Mouse (Mus musculus) lung, adult 2 months (tissue): ENCODE results near the gene Fcgr1. TPM values are rescaled to one million over a fixed set of nuclear protein-coding genes. Genes with fewer than 3 reads are reported as not detected.
"Not testable (repeated sequence)": the region's sequence is repeated elsewhere in the genome, so short reads cannot be mapped to it uniquely, and the experiment has no call there.

Experiments
- DNase-seq: peaks from one replicate; pipeline ENCODE4 v3.0.0; 2022
- H3K4me1 ChIP-seq: fragments of 200-500 bp; 2 replicates; pipeline ENCODE4 v1.6.1; 2011; ENCODE audit warnings: low read length; ENCODE audit not compliant: control insufficient read depth, insufficient read depth
- H3K4me3 ChIP-seq: fragments of 200-500 bp; replicated peaks from 2 replicates; pipeline ENCODE3; 2011; ENCODE audit warnings: low read depth, mild to moderate bottlenecking, control low read depth, low read length; ENCODE audit errors: extremely low read depth
- CTCF ChIP-seq: fragments of 200-500 bp; IDR thresholded peaks from 2 replicates; pipeline ENCODE4 v1.5.1; 2011; ENCODE audit warnings: mild to moderate bottlenecking, low read length, control low read depth; ENCODE audit not compliant: insufficient read depth
- POLR2A ChIP-seq: fragments of 200-500 bp; IDR thresholded peaks from 2 replicates; pipeline ENCODE4 v1.6.1; 2011; ENCODE audit warnings: low read depth, mild to moderate bottlenecking, control low read depth, low read length, borderline replicate concordance; ENCODE audit errors: extremely low read depth
- WGBS: fragments of 180-500 bp; shearing (Covaris S2); methylation state at CpG from one replicate; pipeline ENCODE4 v1.1.7; 2018; 5-methylcytosine and 5-hydroxymethylcytosine counted together
- polyA plus RNA-seq: library from polyadenylated mRNA; depleted of rRNA; stranded (reverse); fragments of >200 nt; gene quantifications from 2 replicates; pipeline ENCODE4 v1.2.3, GENCODE M21; 2012; rRNA removed

Fcgr1 gene
- polyA plus RNA-seq, result 2.9 and 3.6 TPM in 2 replicates

- no peak within 1 kb of the TSS for H3K4me3 ChIP-seq
- DNase-seq, result no peak
- H3K4me1 ChIP-seq, result no peaks in the 10 kb centered on the region
- 62% methylated on average over 4 of the region's 4 CpGs for WGBS
- TF ChIP-seq CTCF (no peak), POLR2A (no peak)
These were observed at the start of gene Fcgr1 for GRCm38 (mm10) chr3:96293787-96294186. TSS of gene Fcgr1 (minus strand) at chr3:96293969.

GRCm38 (mm10) chr3:96342652-96343051 is 48.9 kb upstream of the Fcgr1 start:
- not testable (repeated sequence) for H3K4me3 ChIP-seq, DNase-seq, H3K4me1 ChIP-seq
- WGBS, result 52% methylated on average over 13 of the region's 13 CpGs

GRCm38 (mm10) chr3:96342100-96342499 is 48.3 kb upstream of the Fcgr1 start:
- H3K4me1 ChIP-seq, H3K4me3 ChIP-seq, DNase-seq: not testable (repeated sequence)
- 51% methylated on average over 3 of the region's 3 CpGs for WGBS

- no peaks in the 10 kb centered on the region for H3K4me1 ChIP-seq
- no peak for TF ChIP-seq CTCF
- no peak for TF ChIP-seq POLR2A
- DNase-seq, result no peak
- WGBS, result 5% methylated on average over 24 of the region's 24 CpGs
- H3K4me3 ChIP-seq, result no peak overlapping the region
These were observed 47.0 kb upstream of the Fcgr1 start for GRCm38 (mm10) chr3:96340611-96341312.

- Histone ChIP-seq H3K4me3 (no peak overlapping the region), H3K4me1 (peaks cover under 1% of the 10 kb centered on the region)
- TF ChIP-seq CTCF (no peak), POLR2A (no peak)
- WGBS, result 27% methylated on average over 16 of the region's 16 CpGs
- no peak for DNase-seq
These were observed 45.2 kb upstream of the Fcgr1 start for GRCm38 (mm10) chr3:96338849-96339480.

GRCm38 (mm10) chr3:96338043-96338442 is 44.3 kb upstream of the Fcgr1 start:
- TF ChIP-seq POLR2A (no peak), CTCF (no peak)
- whole genome bisulfite sequencing, result 85% methylated on average over 8 of the region's 8 CpGs
- Histone ChIP-seq H3K4me1 (peaks cover 5% of the 10 kb centered on the region), H3K4me3 (no peak overlapping the region)
- no peak for DNase-seq

GRCm38 (mm10) chr3:96337269-96337668 is 43.5 kb upstream of the Fcgr1 start:
- TF ChIP-seq POLR2A (no peak), CTCF (no peak)
- DNase-seq, result no peak
- Histone ChIP-seq H3K4me1 (peaks cover 5% of the 10 kb centered on the region), H3K4me3 (no peak overlapping the region)
- WGBS, result 87% methylated on average over 6 of the region's 6 CpGs

GRCm38 (mm10) chr3:96336636-96337035 is 42.9 kb upstream of the Fcgr1 start:
- no peak for DNase-seq
- WGBS, result 83% methylated on average over 1 of the region's 1 CpGs
- H3K4me1 ChIP-seq, result peaks cover 5% of the 10 kb centered on the region
- no peak overlapping the region for H3K4me3 ChIP-seq
- TF ChIP-seq POLR2A (no peak), CTCF (no peak)

- H3K4me1 ChIP-seq, result peaks cover 5% of the 10 kb centered on the region
- 17% methylated on average over 7 of the region's 7 CpGs for WGBS
- no peak for TF ChIP-seq CTCF
- no peak for TF ChIP-seq POLR2A
These were observed 41.8 kb upstream of the Fcgr1 start for GRCm38 (mm10) chr3:96335591-96335990.

GRCm38 (mm10) chr3:96335163-96335550 is 41.4 kb upstream of the Fcgr1 start:
- no peak for DNase-seq
- WGBS, result 50% methylated on average over 6 of the region's 6 CpGs
- peaks cover 5% of the 10 kb centered on the region for H3K4me1 ChIP-seq
- no peak overlapping the region for H3K4me3 ChIP-seq
- TF ChIP-seq CTCF (no peak), POLR2A (no peak)

More at GRCm38 (mm10) chr3:96335591-96335990, 41.8 kb upstream of the Fcgr1 start:
- no peak for DNase-seq
- H3K4me3 ChIP-seq, result no peak overlapping the region
